Mouse (Mus musculus) liver, embryonic 16.5 days (tissue): ENCODE results near the gene Agap1. TPM values are rescaled to one million over a fixed set of nuclear protein-coding genes. Genes with fewer than 3 reads are reported as not detected.

ENCODE experiments used
- ATAC-seq: fragments of 200-750 bp; cut with Nextera tagmentation; 2 replicates; pipeline ENCODE4 v1.8.0; 2017; ENCODE audit warnings: low read depth, mild to moderate bottlenecking, moderate number of reproducible peaks, moderate library complexity
- H3K27ac ChIP-seq: fragments of 300-500 bp; sonication (generic); 2 replicates; pipeline ENCODE4 v1.5.1; 2014; ENCODE audit warnings: mild to moderate bottlenecking, low read length
- H3K27me3 ChIP-seq: fragments of 300-500 bp; sonication (generic); 2 replicates; pipeline ENCODE4 v1.6.1; 2014; ENCODE audit warnings: low read depth, low read length, mixed read lengths; ENCODE audit not compliant: control insufficient read depth, insufficient read depth
- H3K36me3 ChIP-seq: fragments of 300-500 bp; sonication (generic); 2 replicates; pipeline ENCODE4 v1.6.1; 2014; ENCODE audit warnings: mild to moderate bottlenecking; ENCODE audit not compliant: control insufficient read depth, insufficient read depth
- H3K4me1 ChIP-seq: fragments of 300-500 bp; sonication (generic); 2 replicates; pipeline ENCODE4 v1.6.1; 2014; ENCODE audit warnings: low read depth, low read length, mixed read lengths; ENCODE audit not compliant: control insufficient read depth
- H3K4me2 ChIP-seq: fragments of 300-500 bp; sonication (generic); 2 replicates; pipeline ENCODE4 v1.6.1; 2014; ENCODE audit warnings: low read depth, low read length, mixed read lengths
- H3K4me3 ChIP-seq: fragments of 300-500 bp; sonication (generic); 2 replicates; pipeline ENCODE4 v1.5.1; 2014; ENCODE audit warnings: low read depth, mild to moderate bottlenecking, low read length
- H3K9ac ChIP-seq: fragments of 300-500 bp; sonication (generic); 2 replicates; pipeline ENCODE4 v1.6.1; 2014; ENCODE audit warnings: low read depth, low read length
- H3K9me3 ChIP-seq: fragments of 300-500 bp; sonication (generic); replicated peaks from 2 replicates; pipeline ENCODE4 v1.6.1; 2016; ENCODE audit warnings: low read length; ENCODE audit not compliant: control insufficient read depth
- WGBS: fragments of 180-500 bp; shearing (Covaris S2); extraction: QIAGEN DNeasy Blood & Tissue Kit; methylation state at CpG from one replicate; pipeline ENCODE4 v1.1.7; 2014; ENCODE audit not compliant: insufficient replicate concordance; 5-methylcytosine and 5-hydroxymethylcytosine counted together
- polyA plus RNA-seq: library from polyadenylated mRNA; unstranded; fragments of >200 nt; fragmentation: Nextera tagmentation; extraction: Ambion mirVana; gene quantifications from 2 replicates; pipeline ENCODE4 v1.2.1, GENCODE M21; 2015

Gene Agap1
- polyA plus RNA-seq, 1 experiment from 2014 or later: 1.1 TPM

DNA sequence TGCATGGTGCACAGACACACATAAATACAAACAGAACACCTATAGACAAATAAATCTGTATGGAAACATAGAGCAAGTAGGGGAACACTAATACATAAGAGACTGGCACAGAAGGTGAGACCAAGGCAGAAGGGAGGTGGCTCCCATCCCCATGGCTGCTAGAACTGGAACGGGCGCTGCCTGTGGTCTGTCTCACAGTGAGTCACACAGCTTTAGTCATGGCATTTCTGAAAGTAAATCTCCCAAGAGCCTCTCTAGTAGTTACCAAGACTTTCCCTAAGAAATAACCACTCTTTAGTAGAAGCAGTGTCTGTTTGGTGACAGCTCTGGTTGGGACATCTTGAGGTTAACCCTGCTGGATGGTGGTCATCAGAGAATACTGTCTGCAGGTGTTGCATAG is 326.1 kb downstream of the Agap1 start:
- Histone ChIP-seq H3K9ac (no peak overlapping the region), H3K4me1 (no peaks in the 10 kb centered on the region), H3K4me2 (no peak overlapping the region), H3K9me3 (no peaks in the 10 kb centered on the region), H3K36me3 (no peaks in the 10 kb centered on the region), H3K4me3 (no peak overlapping the region), H3K27me3 (no peaks in the 10 kb centered on the region), H3K27ac (no peak overlapping the region)
- 60% methylated on average over 2 of the region's 2 CpGs for WGBS
- no peak for ATAC-seq

DNA sequence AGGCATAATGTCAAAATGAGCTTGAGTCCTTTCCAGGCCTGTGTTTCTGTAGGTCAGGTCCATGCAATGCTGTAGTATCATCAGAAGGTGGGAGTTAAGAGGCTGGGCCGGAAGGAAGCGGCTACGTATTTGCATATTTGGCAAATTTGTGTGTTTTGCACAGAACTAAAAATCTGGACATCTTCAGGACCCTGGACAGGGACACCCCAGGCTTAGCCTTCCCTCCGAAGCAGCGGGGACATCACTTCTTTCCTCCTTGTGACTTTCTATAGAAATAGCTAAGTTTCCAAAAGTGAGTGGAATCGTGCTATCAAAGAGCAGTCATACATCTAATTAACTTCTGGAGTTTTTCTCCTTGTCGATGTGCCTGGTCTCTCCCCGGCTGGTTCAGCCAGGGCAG is 327.3 kb downstream of the Agap1 start:
- 57% methylated on average over 8 of the region's 8 CpGs for WGBS
- ATAC-seq: no peak
- H3K27me3 ChIP-seq: no peaks in the 10 kb centered on the region

DNA sequence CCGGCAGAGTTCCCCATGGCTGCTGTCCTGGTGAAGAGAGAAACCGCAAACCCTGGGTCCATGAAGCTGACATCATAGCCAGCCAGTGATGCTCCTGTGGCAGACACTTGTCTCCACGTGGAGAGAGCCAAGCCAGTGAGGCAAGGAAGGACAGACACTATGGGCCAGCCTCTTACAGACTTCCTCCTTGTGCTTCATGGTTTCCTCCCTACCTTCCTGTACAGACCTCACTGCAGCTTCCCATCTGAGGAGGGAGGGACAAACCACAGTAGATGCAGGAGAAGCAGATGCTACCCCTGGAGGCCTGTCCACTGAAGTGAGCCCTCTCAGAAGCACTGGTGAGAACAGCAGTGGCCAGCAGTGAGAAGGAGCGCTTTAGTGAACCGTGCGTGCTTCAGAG is 332.2 kb downstream of the Agap1 start:
- WGBS: 28% methylated on average over 6 of the region's 6 CpGs
- H3K4me3 ChIP-seq: no peak overlapping the region
- ATAC-seq: no peak
- no peaks in the 10 kb centered on the region for H3K4me1 ChIP-seq
- no peaks in the 10 kb centered on the region for H3K27me3 ChIP-seq
- H3K9me3 ChIP-seq: no peaks in the 10 kb centered on the region
- H3K4me2 ChIP-seq: no peak overlapping the region
- H3K36me3 ChIP-seq: no peaks in the 10 kb centered on the region; the same call in 1 of the 2 replicates
- H3K9ac ChIP-seq: no peak overlapping the region
- no peak overlapping the region for H3K27ac ChIP-seq

More for the DNA sequence above, 327.3 kb downstream of the Agap1 start:
- no peaks in the 10 kb centered on the region for H3K4me1 ChIP-seq
- no peaks in the 10 kb centered on the region for H3K9me3 ChIP-seq
- H3K27ac ChIP-seq: no peak overlapping the region
- no peak overlapping the region for H3K4me2 ChIP-seq
- no peak overlapping the region for H3K4me3 ChIP-seq
- H3K36me3 ChIP-seq: no peaks in the 10 kb centered on the region
- H3K9ac ChIP-seq: no peak overlapping the region

DNA sequence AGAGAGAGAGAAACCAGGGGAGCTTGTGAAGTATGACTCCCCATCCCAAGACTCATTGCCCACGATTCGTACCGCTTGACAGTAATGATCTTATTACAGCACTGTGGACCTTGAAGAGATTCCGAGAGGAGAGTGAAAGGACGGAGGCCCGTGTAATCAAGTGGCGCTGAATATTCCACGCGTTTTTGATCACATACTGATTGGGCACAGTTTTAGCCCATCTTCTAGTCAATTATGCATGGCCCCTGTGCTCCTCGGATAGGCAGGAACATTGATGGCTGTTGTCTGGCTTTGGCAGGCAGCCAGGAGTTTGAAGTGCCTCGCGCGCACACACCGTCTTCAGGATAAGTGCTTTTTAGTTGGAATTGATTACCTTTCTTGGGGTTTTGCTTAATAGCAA is 344.1 kb downstream of the Agap1 start:
- Histone ChIP-seq H3K4me1 (no peaks in the 10 kb centered on the region), H3K27me3 (no peaks in the 10 kb centered on the region), H3K9ac (no peak overlapping the region), H3K9me3 (no peaks in the 10 kb centered on the region), H3K27ac (no peak overlapping the region), H3K4me2 (no peak overlapping the region), H3K36me3 (no peaks in the 10 kb centered on the region), H3K4me3 (no peak overlapping the region)
- WGBS: 81% methylated on average over 14 of the region's 14 CpGs
- ATAC-seq: no peak

DNA sequence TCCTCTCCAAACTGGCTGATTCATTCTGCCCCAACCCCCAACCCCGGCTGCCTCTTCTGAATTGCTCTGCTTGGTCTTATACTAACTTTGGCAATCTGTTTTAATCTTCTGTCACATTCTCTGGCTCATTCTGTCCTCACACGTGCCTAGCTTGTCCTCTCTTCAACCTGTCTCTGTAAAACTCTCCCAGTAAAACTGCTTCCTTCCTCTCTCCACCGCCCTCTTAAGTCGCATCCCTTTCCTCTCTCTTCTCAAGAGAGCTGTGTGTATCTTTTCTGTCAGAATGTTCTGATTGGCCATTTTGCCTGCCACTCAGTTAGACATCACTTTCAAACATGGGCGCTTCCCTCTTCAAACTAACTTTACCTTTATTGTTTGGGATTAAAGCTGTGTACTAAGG is 346.9 kb downstream of the Agap1 start:
- H3K4me2 ChIP-seq: no peak overlapping the region
- H3K36me3 ChIP-seq: no peaks in the 10 kb centered on the region
- H3K27me3 ChIP-seq: no peaks in the 10 kb centered on the region
- ATAC-seq: no peak
- no peak overlapping the region for H3K27ac ChIP-seq
- WGBS: 43% methylated on average over 5 of the region's 5 CpGs
- no peaks in the 10 kb centered on the region for H3K9me3 ChIP-seq
- no peak overlapping the region for H3K4me3 ChIP-seq
- H3K4me1 ChIP-seq: no peaks in the 10 kb centered on the region
- H3K9ac ChIP-seq: no peak overlapping the region

DNA sequence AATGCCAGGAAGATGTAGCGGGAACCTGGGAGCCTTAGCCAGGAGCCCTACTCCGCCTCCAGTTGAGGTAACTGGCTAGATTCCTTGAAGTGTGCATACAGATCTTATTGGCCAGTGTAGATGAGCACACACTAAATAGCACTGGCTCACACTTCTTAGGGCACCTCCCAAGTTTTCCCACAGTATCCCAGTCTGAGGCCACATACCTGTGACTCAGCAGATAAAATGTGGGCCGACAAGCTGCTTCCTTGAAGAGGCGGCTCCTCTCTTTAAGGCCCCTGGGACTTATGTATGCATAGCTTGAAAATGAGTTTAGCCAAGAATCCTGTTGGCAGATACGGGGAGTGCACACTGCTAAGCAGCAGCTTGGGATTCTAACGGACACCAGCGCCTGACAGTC is 350.4 kb downstream of the Agap1 start:
- H3K4me1 ChIP-seq: no peaks in the 10 kb centered on the region
- no peak overlapping the region for H3K9ac ChIP-seq
- H3K27me3 ChIP-seq: no peaks in the 10 kb centered on the region
- no peaks in the 10 kb centered on the region for H3K9me3 ChIP-seq
- no peak for ATAC-seq
- WGBS: 77% methylated on average over 7 of the region's 7 CpGs
- H3K36me3 ChIP-seq: no peaks in the 10 kb centered on the region
- no peak overlapping the region for H3K4me2 ChIP-seq
- H3K4me3 ChIP-seq: no peak overlapping the region
- no peak overlapping the region for H3K27ac ChIP-seq

DNA sequence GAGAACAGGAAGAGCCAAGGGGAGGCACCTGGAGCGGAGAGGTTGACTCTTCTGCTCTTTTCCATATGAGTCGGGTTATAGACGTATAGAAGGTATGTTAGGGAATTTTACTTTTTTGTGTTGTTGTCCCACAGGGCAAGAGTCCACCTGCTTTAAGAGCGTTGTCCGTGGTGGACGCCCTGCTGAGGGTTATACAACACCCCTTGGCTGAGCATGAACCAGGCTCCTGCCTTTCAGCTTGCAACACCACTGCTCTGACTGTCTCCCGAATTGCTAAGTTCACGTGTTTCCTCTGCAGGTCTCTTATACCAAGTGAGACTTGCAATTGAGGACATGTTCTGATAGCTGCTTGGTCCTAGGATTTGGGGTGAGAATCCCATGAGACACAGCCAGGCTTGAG is 358.2 kb downstream of the Agap1 start:
- H3K4me2 ChIP-seq: no peak overlapping the region
- no peak overlapping the region for H3K27ac ChIP-seq
- H3K27me3 ChIP-seq: no peaks in the 10 kb centered on the region
- H3K4me1 ChIP-seq: no peaks in the 10 kb centered on the region
- H3K4me3 ChIP-seq: no peak overlapping the region
- 60% methylated on average over 8 of the region's 8 CpGs for WGBS
- H3K9me3 ChIP-seq: no peaks in the 10 kb centered on the region
- no peak overlapping the region for H3K9ac ChIP-seq
- ATAC-seq: no peak
- no peaks in the 10 kb centered on the region for H3K36me3 ChIP-seq

DNA sequence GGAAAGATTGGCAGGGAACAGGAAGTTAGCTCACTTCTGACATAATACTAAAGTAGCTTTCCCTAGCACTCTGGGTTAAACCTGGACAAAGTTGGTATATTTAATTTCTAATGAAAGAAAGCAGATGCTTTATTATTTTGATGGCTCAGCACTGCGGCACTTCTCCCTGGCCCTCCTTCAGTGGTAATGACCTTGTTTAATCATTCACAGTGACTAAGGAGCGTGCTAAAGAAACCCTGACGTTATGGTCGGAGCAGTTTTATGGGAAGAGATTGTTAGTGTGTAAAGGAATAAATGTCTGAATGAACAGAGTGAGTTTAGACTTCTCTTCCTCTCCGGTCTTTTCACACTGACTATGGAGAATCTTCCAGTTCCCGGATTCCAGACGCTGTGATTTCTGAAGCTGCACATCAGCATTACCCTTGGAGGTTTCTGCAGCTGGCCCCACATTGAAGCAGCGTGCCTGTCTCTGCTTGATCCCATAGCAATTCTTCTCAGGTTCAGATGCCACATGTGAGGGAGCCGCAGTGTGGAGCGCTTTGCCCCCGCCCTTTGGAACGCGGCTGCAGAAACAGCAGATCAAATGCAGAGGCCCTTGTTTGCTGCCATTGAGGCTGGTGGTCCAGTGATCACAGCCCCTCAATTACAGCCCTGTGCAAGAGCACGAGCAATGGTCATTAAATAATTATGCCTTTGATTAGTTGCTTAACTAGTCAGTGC is 362.0 kb downstream of the Agap1 start:
- ATAC-seq: no peak
- Histone ChIP-seq H3K27ac (no peak overlapping the region), H3K4me2 (no peak overlapping the region), H3K9ac (no peak overlapping the region), H3K36me3 (no peaks in the 10 kb centered on the region), H3K4me1 (no peaks in the 10 kb centered on the region), H3K9me3 (no peaks in the 10 kb centered on the region), H3K4me3 (no peak overlapping the region), H3K27me3 (no peaks in the 10 kb centered on the region)
- 69% methylated on average over 14 of the region's 14 CpGs for WGBS

DNA sequence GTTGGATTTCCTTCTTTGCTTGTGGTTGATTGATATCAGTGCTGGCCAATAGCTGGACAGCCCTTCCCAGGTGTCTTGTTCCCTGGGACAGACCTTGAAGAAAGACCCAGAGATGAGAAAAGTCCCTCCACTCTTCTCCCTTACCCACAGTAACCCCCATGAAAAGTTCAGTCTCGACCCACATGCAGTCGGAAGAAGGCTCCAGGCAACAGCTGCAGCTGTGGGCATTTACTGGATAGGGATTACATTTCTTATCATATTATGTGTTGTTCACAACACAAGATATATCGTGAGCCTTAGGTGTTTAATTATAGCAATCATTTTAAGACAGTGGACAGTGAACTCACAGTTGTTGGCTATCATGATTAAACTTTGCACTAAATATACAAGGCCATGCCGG is 367.2 kb downstream of the Agap1 start:
- Histone ChIP-seq H3K4me3 (no peak overlapping the region), H3K4me1 (no peaks in the 10 kb centered on the region; the same call in 1 of the 2 replicates), H3K4me2 (no peak overlapping the region), H3K9me3 (no peaks in the 10 kb centered on the region), H3K36me3 (no peaks in the 10 kb centered on the region), H3K27me3 (no peaks in the 10 kb centered on the region), H3K27ac (no peak overlapping the region), H3K9ac (no peak overlapping the region)
- 61% methylated on average over 4 of the region's 4 CpGs for WGBS
- no peak for ATAC-seq
